Mouse (Mus musculus) splenic B cell, adult 2 months (primary cell): ENCODE measurements around the gene Tmem213.

Source experiments
- DNase-seq: peaks from one replicate; pipeline ENCODE4 v3.0.0-alpha.2; 2011; ENCODE audit warnings: low read depth, low spot score
- H3K27me3 ChIP-seq: 2 replicates; pipeline ENCODE4 v1.6.1; 2012; ENCODE audit warnings: mild to moderate bottlenecking, low read length, moderate library complexity, mixed read lengths; ENCODE audit not compliant: control insufficient read depth, poor library complexity, insufficient read depth, severe bottlenecking
- H3K36me3 ChIP-seq: 2 replicates; pipeline ENCODE4 v1.6.1; 2012; ENCODE audit warnings: mild to moderate bottlenecking, low read length, moderate library complexity, mixed read lengths; ENCODE audit not compliant: control insufficient read depth, poor library complexity, insufficient read depth, severe bottlenecking

Tmem213 gene

GRCm38 (mm10) chr6:38109160-38109795 lies at the start of gene Tmem213:
Tmem213 (plus strand) TSS chr6:38109255.
- no peak for DNase-seq
- Histone ChIP-seq H3K36me3 (no peaks in the 10 kb centered on the region), H3K27me3 (no peaks in the 10 kb centered on the region)

GRCm38 (mm10) chr6:38064621-38065020 lies 44.4 kb upstream of the Tmem213 start:
- no peaks in the 10 kb centered on the region for H3K27me3 ChIP-seq
- peak; percentile 47 for DNase-seq
- no peaks in the 10 kb centered on the region for H3K36me3 ChIP-seq

- DNase-seq = peak; percentile 35
- Histone ChIP-seq H3K27me3 (no peaks in the 10 kb centered on the region), H3K36me3 (no peaks in the 10 kb centered on the region)
Observed at GRCm38 (mm10) chr6:38065122-38065500, 43.9 kb upstream of the Tmem213 start.

GRCm38 (mm10) chr6:38065501-38066122 lies 43.4 kb upstream of the Tmem213 start:
- Histone ChIP-seq H3K36me3 (no peaks in the 10 kb centered on the region), H3K27me3 (no peaks in the 10 kb centered on the region)
- peak; percentile 42 for DNase-seq

GRCm38 (mm10) chr6:38066215-38066614 lies 42.8 kb upstream of the Tmem213 start:
- peak; percentile 90 for DNase-seq
- Histone ChIP-seq H3K36me3 (no peaks in the 10 kb centered on the region), H3K27me3 (no peaks in the 10 kb centered on the region)

- Histone ChIP-seq H3K27me3 (no peaks in the 10 kb centered on the region), H3K36me3 (no peaks in the 10 kb centered on the region)
- no peak for DNase-seq
Observed at GRCm38 (mm10) chr6:38071256-38071655, 37.8 kb upstream of the Tmem213 start.

- H3K36me3 ChIP-seq = no peaks in the 10 kb centered on the region
- H3K27me3 ChIP-seq = no peaks in the 10 kb centered on the region
- DNase-seq = no peak
Observed at GRCm38 (mm10) chr6:38072137-38072796, 36.8 kb upstream of the Tmem213 start.

- DNase-seq = no peak
- H3K36me3 ChIP-seq = no peaks in the 10 kb centered on the region
- H3K27me3 ChIP-seq = no peaks in the 10 kb centered on the region
Observed at GRCm38 (mm10) chr6:38073592-38073991, 35.5 kb upstream of the Tmem213 start.

GRCm38 (mm10) chr6:38080364-38080763 lies 28.7 kb upstream of the Tmem213 start:
- Histone ChIP-seq H3K36me3 (no peaks in the 10 kb centered on the region), H3K27me3 (no peaks in the 10 kb centered on the region)
- no peak for DNase-seq

- H3K36me3 ChIP-seq = no peaks in the 10 kb centered on the region
- no peaks in the 10 kb centered on the region for H3K27me3 ChIP-seq
- DNase-seq = no peak
Observed at GRCm38 (mm10) chr6:38081727-38082341, 27.2 kb upstream of the Tmem213 start.

GRCm38 (mm10) chr6:38083204-38083603 lies 25.9 kb upstream of the Tmem213 start:
- no peak for DNase-seq
- Histone ChIP-seq H3K36me3 (no peaks in the 10 kb centered on the region), H3K27me3 (no peaks in the 10 kb centered on the region)

GRCm38 (mm10) chr6:38087242-38088026 lies 21.6 kb upstream of the Tmem213 start:
- no peaks in the 10 kb centered on the region for H3K36me3 ChIP-seq
- DNase-seq = no peak

GRCm38 (mm10) chr6:38092539-38092938 lies 16.5 kb upstream of the Tmem213 start:
- H3K27me3 ChIP-seq = no peaks in the 10 kb centered on the region
- no peaks in the 10 kb centered on the region for H3K36me3 ChIP-seq
- DNase-seq = no peak

More at GRCm38 (mm10) chr6:38087242-38088026, 21.6 kb upstream of the Tmem213 start:
- no peaks in the 10 kb centered on the region for H3K27me3 ChIP-seq

- no peaks in the 10 kb centered on the region for H3K36me3 ChIP-seq
- no peaks in the 10 kb centered on the region for H3K27me3 ChIP-seq
- no peak for DNase-seq
Observed at GRCm38 (mm10) chr6:38094701-38095100, 14.4 kb upstream of the Tmem213 start.
